Mouse (Mus musculus): ENCODE results near the gene Smco3.
"Not testable (repeated sequence)": the region's sequence is repeated elsewhere in the genome, so short reads cannot be mapped to it uniquely, and the experiment has no call there.

The Smco3 gene

DNA sequence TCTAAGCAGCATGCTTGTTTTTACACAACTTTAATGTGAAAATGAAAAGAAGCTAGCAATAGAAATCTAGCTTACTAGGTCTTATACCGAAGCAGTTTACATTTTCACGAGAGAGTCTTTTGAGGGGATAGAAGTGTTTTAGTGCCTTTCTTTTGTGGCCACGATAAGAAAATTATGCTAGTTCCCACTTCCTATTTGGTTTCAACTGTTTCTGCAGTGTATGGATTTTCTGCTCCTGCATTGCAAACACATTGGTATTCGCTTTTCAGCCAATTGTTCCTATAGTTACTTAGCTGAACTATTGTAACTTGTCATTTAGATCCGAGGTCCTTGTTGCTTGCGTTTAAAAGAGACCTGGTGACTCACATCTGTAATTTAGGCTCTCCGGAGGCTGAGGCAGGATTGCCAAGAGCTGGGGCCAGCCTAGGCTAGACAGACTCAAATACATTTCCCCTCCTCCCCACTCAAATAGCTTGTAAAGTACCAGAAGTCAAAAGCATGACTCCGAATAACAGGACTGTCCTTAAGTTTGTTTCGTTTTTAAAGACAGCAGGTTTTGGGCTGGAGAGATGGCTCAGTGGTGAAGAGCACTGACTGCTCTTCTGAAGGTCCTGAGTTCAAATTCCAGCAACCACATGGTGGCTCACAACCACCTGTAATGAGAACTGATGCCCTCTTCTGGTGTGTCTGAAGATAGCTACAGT, 30.4 kb downstream of the Smco3 start:
- H3K36me3 ChIP-seq (ENCODE audit: control insufficient read depth, insufficient read depth, low read length, poor library complexity, severe bottlenecking), result no peaks in the 10 kb centered on the region
- peak; percentile 38 for DNase-seq (ENCODE audit: low read depth, low spot score)
- H3K27me3 ChIP-seq (ENCODE audit: control insufficient read depth, insufficient read depth, low read length, poor library complexity, severe bottlenecking), result no peaks in the 10 kb centered on the region

DNA sequence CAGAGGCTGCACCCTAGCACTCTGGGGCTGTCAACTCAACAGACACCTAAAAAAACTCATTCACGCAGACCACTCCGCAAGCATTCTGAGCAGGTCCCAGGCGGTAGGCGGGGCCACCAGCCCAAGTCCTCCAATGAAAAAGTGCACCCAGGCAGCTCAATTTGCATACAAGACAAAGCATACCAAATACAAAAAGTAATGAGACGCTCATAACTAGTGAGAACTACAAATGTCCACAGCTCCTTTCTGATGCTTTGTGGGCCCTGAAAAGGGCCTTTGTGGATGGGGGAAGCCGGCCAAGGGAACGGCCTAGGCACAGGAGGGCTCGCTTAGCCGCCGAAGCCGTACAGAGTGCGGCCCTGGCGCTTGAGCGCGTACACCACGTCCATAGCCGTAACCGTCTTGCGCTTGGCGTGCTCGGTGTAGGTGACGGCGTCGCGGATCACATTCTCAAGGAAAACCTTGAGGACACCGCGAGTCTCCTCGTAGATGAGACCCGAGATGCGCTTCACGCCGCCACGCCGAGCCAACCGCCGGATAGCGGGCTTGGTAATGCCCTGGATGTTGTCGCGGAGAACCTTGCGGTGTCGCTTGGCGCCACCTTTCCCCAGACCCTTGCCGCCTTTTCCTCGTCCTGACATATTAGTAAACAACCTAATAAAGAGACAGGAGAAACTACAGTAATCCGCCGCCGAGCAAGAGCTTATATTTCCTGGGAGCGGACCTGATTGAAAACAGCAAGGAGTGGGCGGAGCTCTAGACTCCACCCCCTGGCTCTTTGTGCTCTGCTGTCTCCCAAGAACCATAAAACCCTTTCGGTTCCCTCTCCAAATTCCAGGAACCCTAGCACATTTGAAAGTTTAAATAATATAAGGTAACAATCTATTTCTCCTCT, 31.3 kb downstream of the Smco3 start, which contains the start of gene Hist4h4:
Hist4h4 (minus strand) TSS at position 677 of the 895 bp plus-strand sequence.
- no peaks in the 10 kb centered on the region for H3K36me3 ChIP-seq (ENCODE audit: control insufficient read depth, insufficient read depth, low read length, poor library complexity, severe bottlenecking)
- DNase-seq (ENCODE audit: low read depth, low spot score), result peak; percentile 93
- no peaks in the 10 kb centered on the region for H3K27me3 ChIP-seq (ENCODE audit: control insufficient read depth, insufficient read depth, low read length, poor library complexity, severe bottlenecking)

DNA sequence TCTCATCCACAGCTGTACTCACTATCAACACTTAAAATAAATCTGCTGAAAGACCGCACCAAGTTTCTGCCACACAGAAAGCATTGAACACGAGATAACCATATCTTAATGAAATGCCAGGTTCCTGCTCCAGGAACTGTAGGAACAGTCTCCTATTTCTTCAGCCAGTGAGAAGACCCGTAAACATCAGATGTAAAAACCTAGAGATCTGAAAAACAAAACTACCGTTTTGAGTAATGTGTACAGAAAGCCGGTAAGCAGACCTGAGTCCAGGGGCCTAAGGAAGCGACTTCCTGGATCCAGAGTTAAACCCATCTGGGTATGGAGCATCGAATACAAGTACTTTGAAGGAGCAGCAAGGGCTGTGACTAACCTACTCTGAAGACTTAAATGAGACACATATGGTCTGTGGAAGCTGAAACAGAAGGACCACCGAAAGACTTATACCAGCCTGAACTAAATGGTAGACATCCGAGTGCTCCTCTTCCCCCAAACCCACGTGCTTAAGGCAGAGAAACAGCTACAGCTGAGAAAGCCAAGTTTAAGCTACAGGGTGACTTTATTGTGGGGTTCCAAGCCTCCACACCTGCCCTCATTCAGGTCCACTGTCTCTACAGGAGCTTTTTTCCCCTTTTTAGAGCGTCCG, 32.0 kb downstream of the Smco3 start:
- H3K27me3 ChIP-seq (ENCODE audit: control insufficient read depth, insufficient read depth, low read length, poor library complexity, severe bottlenecking), result no peaks in the 10 kb centered on the region
- H3K36me3 ChIP-seq (ENCODE audit: control insufficient read depth, insufficient read depth, low read length, poor library complexity, severe bottlenecking), result no peaks in the 10 kb centered on the region
- DNase-seq (ENCODE audit: low read depth, low spot score), result no peak

DNA sequence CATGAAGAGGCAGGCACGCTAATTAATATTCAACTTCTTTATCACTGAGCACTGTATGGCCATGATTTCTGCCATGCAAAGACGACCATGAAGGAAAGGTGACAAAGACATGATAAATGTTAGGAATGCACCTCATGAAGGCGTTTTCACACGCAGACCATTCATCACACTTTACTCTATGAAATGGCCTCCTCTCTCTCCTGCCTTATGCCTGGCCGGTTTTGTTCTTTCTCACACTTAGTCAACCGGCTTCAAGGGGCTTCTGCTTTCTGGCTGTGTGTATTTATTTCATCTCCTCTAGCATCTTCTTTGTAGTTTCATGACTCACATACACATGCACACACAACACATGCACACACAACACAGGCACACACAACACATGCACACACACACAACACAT, 34.0 kb downstream of the Smco3 start:
- no peak for DNase-seq (ENCODE audit: low read depth, low spot score)
- H3K36me3 ChIP-seq (ENCODE audit: control insufficient read depth, insufficient read depth, low read length, poor library complexity, severe bottlenecking), result no peaks in the 10 kb centered on the region
- no peaks in the 10 kb centered on the region for H3K27me3 ChIP-seq (ENCODE audit: control insufficient read depth, insufficient read depth, low read length, poor library complexity, severe bottlenecking)

DNA sequence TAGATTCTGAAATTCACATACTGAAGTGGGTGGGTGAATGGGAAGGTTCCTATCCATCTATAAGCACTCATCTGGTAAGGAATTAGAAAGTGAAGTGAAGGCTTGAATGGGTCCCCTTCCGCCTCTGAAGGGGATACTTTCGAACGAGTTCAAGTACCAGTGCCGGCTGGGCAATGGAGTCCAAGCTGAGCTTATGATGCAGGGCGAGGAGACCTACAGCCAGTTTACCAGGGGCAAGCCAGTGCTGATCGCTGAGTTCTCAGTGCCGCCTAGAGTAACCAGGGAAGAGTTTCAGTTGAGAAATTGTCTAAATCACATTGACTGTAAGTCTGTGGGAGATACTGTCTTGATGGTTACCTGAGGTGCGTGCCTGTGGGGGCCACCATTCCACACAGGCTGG, 34.5 kb downstream of the Smco3 start:
- DNase-seq (ENCODE audit: low read depth, low spot score), result no peak
- no peaks in the 10 kb centered on the region for H3K27me3 ChIP-seq (ENCODE audit: control insufficient read depth, insufficient read depth, low read length, poor library complexity, severe bottlenecking)
- H3K36me3 ChIP-seq (ENCODE audit: control insufficient read depth, insufficient read depth, low read length, poor library complexity, severe bottlenecking), result no peaks in the 10 kb centered on the region

DNA sequence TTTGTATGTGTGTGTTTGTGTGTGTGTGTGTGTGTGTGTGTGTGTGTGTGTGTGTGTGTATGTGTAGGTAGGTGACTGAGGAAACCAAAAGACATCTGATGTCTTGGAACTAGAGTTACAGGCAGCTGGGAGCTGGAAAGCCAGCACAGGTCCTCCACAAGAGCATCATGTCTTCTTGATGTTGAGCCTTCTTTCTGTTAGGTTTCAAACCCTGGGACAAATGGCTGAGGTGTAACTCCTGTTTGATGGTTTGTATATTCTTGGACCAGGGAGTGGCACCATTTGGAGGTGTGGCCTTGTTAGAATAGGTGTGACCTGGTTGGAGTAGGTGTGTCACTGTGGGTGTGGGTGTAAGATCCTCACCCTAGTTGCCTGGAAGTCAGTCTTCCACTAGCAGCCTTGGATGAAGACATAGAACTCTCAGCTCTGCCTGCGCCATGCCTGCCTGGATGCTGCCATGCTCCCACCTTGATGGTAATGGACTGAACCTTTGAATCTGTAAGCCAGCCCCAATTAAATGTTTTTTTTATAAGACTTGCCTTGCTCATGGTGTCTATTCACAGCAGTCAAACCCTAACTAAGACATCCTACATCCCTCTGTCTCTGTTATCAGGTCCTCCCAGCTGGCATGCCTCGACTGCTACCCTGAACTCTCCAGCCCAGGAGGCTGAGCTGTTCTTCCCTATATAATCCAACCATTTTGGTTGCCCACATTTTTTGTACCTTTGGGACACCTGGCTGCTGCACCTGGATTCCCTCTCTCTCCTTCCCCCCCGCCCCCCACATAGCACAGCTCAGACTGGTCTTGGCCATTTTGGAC, 37.2 kb downstream of the Smco3 start:
- not testable (repeated sequence) for H3K36me3 ChIP-seq (ENCODE audit: control insufficient read depth, insufficient read depth, low read length, poor library complexity, severe bottlenecking); DNase-seq (ENCODE audit: low read depth, low spot score); H3K27me3 ChIP-seq (ENCODE audit: control insufficient read depth, insufficient read depth, low read length, poor library complexity, severe bottlenecking)

DNA sequence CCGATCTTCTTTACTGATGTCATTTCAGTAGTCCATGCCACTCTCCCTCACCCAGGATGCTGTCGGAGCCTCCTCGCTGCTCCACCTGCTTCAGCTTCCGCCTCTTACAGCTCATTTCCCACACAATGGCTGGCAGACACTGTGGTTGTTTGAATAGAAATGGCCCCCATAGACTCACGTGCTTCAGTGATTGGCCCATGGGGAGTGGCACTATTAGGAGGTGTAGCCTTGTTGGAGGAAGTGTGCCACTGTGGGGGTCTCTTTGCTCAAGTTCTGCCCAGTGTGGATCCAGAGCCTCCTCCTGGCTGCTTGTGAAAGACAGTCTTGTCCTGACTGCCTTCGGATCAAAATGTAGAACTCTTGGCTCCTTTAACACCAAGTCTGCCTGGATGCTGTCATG, 39.4 kb downstream of the Smco3 start:
- H3K27me3 ChIP-seq (ENCODE audit: control insufficient read depth, insufficient read depth, low read length, poor library complexity, severe bottlenecking), result 0 out of 2 replicates have a peak, but pooled peaks cover 3% of the 10 kb centered on the region
- no peak for DNase-seq (ENCODE audit: low read depth, low spot score)
- H3K36me3 ChIP-seq (ENCODE audit: control insufficient read depth, insufficient read depth, low read length, poor library complexity, severe bottlenecking), result no peaks in the 10 kb centered on the region

DNA sequence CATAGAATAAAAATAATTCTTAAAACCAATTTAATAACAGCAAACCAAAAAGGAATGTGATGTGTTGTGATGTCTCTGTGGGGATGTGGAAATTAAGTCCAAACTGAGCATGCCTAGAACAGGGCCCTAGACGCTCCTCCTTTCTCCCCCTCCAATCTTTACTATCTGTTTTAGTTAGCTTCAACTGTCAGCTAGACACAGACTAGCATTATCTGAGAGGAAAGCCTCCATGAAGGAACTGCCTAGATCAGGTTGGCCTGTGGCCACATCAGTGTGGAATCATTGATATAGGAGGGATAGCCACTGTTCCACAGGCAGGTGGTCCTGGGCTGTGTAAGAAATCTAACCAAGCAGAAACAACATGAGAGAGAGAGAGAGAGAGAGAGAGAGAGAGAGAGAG, 40.1 kb downstream of the Smco3 start:
- no peak for DNase-seq (ENCODE audit: low read depth, low spot score)
- no peaks in the 10 kb centered on the region for H3K36me3 ChIP-seq (ENCODE audit: control insufficient read depth, insufficient read depth, low read length, poor library complexity, severe bottlenecking)
- H3K27me3 ChIP-seq (ENCODE audit: control insufficient read depth, insufficient read depth, low read length, poor library complexity, severe bottlenecking), result 0 out of 2 replicates have a peak, but pooled peaks cover 3% of the 10 kb centered on the region

DNA sequence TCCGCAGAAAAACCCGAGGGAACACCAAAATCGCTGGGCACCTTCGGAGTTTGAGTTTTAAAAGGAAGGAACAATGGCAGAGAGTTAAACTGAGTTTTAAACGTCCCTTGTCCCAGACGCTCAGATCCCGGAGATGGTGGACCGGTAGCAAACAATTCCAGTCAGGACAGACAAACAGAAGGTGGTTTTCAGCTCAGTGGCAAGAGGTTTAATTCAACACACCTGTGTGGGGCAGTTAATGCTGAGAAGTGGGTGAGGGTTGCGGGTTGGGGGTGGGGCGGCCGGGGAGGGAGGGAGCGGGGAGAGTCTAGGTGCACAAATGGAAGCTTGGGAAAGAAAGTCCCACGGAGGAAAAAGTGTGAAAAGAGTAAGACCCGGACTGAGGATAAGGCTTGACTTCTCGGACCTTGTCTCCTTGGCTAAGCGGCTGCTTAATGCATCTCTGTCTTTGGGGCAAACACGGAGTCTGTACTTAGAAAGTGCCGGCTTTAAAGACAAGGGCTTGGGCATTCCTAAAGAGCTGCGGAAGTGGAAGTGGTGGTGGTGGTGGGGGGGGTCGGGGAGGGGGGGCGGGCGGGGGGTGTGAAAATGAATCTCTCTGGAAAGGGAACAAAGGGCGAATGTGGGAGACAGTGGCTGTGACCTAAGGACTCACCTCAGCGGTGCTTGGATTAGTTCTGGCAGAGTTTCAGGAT, 41.3 kb downstream of the Smco3 start:
- Histone ChIP-seq H3K36me3 (ENCODE audit: control insufficient read depth, insufficient read depth, low read length, poor library complexity, severe bottlenecking) (no peaks in the 10 kb centered on the region), H3K27me3 (ENCODE audit: control insufficient read depth, insufficient read depth, low read length, poor library complexity, severe bottlenecking) (0 out of 2 replicates have a peak, but pooled peaks cover 3% of the 10 kb centered on the region)
- DNase-seq (ENCODE audit: low read depth, low spot score), result peak; percentile 24

DNA sequence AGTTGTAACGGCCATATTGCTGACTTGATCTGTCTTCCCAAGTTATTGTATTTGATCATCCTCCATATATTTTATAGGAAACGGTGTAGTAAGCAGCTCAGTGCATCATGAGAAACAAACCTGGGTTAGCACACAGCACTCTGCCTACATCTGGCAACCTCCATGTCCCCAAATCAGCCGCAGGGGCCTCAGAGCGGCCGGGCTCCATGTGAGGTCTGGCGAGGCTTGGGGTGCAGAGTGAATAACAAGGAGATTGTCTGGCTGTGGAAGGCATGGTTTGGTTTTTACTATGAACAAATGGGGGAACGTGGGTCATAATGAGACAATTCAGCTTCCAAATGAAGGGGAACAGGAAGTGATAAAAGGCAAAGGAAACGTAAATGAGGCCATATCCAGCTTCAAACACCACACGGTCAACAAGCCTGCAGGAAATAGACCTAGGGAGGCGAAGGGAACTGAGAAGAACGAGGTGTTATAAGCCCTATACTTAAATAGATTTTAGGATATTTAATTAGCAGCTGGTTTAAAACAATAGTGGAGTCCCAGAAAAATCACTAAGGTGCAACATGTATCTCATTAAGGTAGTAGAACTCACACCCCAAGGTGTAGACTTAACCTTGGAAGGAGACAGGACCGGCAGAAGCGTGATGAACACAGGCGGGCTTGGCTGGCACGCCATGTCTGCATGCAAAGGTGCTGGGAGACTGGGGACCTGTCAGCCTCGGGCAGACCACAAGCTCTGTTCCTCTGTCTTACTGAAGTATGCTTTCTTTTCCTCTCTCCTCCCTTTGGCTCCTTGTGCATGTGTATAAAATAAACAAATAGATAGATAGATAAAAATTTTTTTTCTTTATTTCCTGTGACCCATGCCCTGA, 42.1 kb downstream of the Smco3 start:
- peak; percentile 23 for DNase-seq (ENCODE audit: low read depth, low spot score)
- Histone ChIP-seq H3K36me3 (ENCODE audit: control insufficient read depth, insufficient read depth, low read length, poor library complexity, severe bottlenecking) (no peaks in the 10 kb centered on the region), H3K27me3 (ENCODE audit: control insufficient read depth, insufficient read depth, low read length, poor library complexity, severe bottlenecking) (0 out of 2 replicates have a peak, but pooled peaks cover 3% of the 10 kb centered on the region)

DNA sequence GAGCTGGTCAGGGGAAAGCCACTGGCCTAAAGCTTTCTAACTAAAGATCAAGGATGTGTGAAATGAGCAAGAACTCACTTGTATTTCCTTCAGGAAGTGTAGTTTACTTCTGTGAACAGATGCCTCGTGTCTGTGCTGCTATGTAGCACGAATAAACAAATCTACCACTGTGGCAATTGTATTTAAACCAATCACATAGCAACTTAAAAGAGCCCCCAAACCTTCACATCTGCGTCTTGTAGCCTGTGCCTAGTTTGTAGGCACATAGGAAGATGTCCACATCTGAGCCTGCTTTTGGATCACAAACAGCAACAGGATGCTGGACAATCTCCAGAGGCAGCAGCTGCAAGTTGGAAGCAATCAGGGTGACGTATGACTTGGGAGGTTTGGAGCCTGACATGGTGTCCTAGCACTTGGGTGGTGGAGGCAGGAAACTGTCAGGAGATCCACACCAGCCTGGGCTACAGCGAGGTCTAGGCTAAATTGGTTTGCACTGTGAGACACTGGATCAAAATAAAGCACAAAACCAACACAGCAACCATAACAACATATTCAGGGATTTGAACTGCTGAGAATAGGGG, 45.8 kb downstream of the Smco3 start:
- Histone ChIP-seq H3K27me3 (ENCODE audit: control insufficient read depth, insufficient read depth, low read length, poor library complexity, severe bottlenecking) (0 out of 2 replicates have a peak, but pooled peaks cover 3% of the 10 kb centered on the region), H3K36me3 (ENCODE audit: control insufficient read depth, insufficient read depth, low read length, poor library complexity, severe bottlenecking) (no peaks in the 10 kb centered on the region)
- no peak for DNase-seq (ENCODE audit: low read depth, low spot score)

DNA sequence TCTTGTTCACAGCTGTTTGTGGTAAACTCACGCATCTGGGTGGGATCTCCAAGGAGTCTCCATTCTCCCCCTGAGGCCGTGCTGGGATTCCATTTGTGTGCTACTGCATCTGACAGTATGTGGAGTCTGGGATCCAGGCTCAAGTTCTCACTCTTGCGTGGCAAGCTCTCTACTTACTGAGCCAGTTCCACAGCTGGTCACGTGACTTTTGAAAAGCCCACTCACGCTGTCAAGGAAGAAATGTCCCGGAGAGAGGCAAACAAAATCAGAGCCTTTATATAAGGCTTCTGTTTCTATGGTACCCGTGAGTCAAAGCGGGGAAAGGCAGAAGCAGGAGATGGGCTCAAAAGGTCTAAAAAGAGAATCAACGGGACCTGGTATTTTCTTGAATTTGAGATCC, 52.5 kb downstream of the Smco3 start:
- no peaks in the 10 kb centered on the region for H3K27me3 ChIP-seq (ENCODE audit: control insufficient read depth, insufficient read depth, low read length, poor library complexity, severe bottlenecking)
- no peaks in the 10 kb centered on the region for H3K36me3 ChIP-seq (ENCODE audit: control insufficient read depth, insufficient read depth, low read length, poor library complexity, severe bottlenecking)
- no peak for DNase-seq (ENCODE audit: low read depth, low spot score)

DNA sequence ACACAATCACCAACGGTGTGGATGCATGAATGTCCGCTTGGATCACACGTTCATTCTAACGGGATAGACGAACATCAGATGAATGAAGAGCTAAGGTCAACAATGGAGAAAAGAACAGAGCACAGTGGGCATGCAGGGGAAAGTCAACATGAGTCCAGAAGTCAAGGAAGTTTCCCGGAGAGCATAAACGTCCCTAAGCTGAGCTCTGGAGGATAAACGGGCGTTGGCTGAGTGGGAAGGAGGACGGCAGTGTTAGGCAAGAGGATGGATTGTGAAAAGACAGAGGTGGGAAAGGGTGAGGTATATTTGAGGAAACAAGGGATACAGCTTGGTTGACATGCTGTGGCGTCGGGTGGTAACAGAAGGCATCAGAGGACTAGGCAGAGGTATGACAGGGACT, 53.1 kb downstream of the Smco3 start:
- H3K36me3 ChIP-seq (ENCODE audit: control insufficient read depth, insufficient read depth, low read length, poor library complexity, severe bottlenecking), result no peaks in the 10 kb centered on the region
- no peaks in the 10 kb centered on the region for H3K27me3 ChIP-seq (ENCODE audit: control insufficient read depth, insufficient read depth, low read length, poor library complexity, severe bottlenecking)
- no peak for DNase-seq (ENCODE audit: low read depth, low spot score)

Measured in splenic B cell, adult 2 months (primary cell).